Mouse (Mus musculus) mature B cell (primary cell): Measurements from ENCODE around the gene Tdp1.

ENCODE experiments used
- in situ Hi-C: fragments of 300-500 bp; cut with MboI; formaldehyde crosslinking; loops from 2 replicates; pipeline ENCODE4 v1.14.3; 2019

Gene Tdp1

GRCm38 (mm10) chr12:99884269-99885261, at the start of gene Tdp1, which contains the start of gene Efcab11:
Gene Tdp1, plus strand, starts transcription at chr12:99884517.
Gene Efcab11, minus strand, starts transcription at chr12:99884439.
- in situ Hi-C loops: no loop called here

GRCm38 (mm10) chr12:99836404-99837131, 47.7 kb upstream of the Tdp1 start:
- in situ Hi-C loops: no loop called here

GRCm38 (mm10) chr12:99837528-99837927, 46.8 kb upstream of the Tdp1 start:
- in situ Hi-C loops: no loop called here

- in situ Hi-C loops: no loop called here
Observed at GRCm38 (mm10) chr12:99838109-99838508, 46.2 kb upstream of the Tdp1 start.

DNA sequence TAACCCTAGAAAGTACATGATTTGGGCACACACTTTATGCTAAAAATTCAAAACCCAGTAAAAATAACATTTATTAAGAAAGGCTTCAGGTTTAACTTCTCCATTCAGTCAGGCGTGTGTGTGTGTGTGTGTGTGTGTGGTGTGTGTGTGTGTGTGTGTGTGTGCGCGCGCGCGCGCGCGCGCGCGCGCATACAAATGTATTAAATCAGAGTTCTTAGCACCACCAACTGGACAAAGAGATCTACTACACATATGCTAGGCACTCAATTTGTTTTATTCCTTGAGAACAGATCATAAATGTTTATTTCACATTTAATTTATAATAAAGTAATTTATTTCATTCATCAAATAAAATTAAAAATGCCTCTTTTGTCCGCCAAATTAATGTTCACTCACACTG, 45.6 kb upstream of the Tdp1 start:
- in situ Hi-C loops: no loop called here

DNA sequence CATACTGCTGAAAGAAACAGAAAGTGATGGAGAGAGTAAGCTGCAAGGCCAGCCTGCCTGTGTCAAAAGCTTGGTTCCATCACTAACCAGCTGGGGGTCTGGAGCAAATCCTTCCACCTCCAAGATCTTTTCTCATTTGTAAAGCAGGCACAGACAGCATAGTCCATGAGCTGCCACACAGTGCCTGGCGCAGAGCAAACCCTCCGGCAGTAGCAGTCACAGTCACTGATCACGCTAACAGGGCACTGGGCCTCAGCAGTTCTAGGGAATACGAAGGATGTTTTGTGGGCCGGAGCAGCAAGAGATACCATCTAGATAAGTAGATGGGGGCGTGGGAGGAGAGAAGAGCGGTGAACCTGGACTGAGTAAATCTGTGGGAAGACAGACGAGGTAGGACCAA, 39.4 kb upstream of the Tdp1 start:
- in situ Hi-C loops: no loop called here

DNA sequence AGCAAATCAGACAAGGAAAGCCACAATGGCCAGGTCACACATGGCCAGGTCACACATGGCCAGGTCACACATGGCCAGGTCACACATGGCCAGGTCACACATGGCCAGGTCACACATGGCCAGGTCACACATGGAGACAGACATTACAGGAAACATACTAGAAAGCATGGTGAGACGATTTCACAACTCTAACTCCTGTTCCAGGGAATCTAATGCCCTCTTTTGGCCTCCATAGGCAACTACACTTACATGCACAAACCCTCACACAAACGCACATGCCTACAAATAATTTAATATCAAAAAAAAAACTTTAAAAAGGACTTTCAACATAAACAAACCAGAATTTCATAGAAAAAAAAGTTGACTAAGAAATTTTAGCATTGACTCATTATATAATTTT, 34.3 kb upstream of the Tdp1 start:
- in situ Hi-C loops: no loop called here

DNA sequence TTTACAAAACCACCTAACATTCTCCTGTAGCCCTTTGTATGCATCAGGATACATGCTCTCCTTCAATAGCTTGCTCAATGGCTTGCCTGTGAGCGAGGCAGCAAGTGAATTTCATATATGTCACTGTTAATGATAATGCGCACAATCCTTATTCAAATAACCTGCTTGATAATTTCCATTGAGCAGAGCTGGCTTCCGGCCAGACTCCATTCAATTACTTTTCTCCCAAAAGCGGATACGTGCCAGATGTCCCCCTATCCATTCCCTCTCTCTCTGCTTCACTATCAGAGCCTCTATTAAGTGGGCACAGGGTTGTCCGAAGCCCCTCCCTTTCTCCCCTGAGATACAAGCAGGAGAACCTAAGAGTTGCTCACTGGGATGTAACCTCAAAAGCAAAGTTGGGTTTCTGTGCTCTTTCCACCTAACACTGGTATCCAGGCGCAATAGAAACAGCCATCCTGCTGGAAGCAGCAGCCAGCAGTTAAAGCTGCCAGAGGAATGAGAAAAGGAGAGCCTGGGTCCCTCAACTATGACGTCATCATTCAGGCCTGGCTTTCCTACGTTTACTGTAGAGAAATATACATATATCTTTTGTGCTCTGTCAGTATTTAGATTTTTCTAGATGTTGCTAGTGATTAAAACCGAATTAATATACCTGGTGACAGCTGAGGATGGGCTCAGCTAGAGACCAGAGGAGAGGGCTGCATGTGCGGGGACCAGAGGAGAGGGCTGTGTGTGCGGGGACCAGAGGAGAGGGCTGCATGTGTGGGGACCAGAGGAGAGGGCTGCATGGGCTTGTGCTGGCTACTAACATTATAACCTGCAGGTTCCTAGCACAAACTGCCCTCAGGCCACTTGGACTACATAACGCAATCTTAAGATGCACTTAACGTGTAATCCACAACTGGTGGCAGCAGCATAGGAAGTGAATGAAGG, 30.7 kb upstream of the Tdp1 start:
- in situ Hi-C loops: no loop called here

- in situ Hi-C loops: no loop called here
Observed at GRCm38 (mm10) chr12:99856011-99856410, 28.3 kb upstream of the Tdp1 start.

DNA sequence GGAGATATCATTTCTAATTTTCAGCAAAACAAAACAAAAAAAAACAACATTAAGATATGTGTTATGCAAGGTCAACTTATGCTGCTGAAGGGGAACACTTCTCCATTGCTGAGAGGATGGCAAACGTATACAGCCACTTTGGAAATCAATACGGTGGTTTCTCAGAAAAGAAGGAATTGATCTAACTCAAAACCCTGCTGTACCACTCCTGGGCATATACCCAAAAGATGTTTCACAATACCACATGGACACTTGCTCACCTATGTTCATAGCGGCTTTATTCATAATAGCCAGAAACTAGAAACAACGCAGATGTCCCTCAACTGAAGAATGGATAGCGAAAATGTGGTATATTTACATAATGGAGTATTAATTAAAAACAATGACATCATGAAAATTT, 25.7 kb upstream of the Tdp1 start:
- in situ Hi-C loops: no loop called here

- in situ Hi-C loops: no loop called here
Observed at GRCm38 (mm10) chr12:99859391-99860100, 24.8 kb upstream of the Tdp1 start.

DNA sequence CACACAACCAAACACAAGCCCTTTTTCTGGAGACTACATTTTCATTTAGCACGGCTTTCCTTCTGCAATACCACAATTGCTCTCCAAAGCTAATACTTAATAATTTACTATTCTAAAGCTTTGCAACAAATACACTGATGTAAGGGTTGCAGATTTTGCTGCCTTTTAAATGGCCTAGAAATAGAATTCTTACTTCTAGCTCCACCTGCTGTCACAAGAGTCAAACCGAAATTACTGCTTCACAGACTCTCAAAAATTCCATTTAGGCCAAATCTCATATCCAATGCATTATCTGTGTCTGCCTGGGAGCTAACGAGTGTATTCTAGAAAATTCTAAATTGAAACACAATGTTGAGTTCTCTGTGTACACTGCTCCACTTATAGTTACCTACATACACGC, 23.3 kb upstream of the Tdp1 start:
- in situ Hi-C loops: no loop called here

DNA sequence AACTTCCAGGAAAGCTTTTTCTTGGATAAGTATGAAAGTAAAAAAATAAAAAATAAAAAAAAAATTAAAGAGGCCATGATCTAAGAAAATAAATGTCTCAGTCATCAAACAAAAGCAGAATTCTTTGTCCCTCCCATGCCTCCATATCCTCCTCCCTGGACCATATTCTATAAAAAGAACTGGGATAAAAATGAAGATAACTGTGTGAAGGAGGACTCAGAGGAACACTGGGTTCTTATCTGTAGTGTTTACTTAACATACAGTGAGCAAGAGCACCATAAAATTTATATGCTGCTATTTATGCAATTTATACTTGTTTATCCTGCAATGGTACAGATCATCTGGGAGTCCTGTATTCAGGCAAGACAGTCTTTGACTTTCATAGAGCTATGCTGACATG, 19.7 kb upstream of the Tdp1 start:
- in situ Hi-C loops: no loop called here

DNA sequence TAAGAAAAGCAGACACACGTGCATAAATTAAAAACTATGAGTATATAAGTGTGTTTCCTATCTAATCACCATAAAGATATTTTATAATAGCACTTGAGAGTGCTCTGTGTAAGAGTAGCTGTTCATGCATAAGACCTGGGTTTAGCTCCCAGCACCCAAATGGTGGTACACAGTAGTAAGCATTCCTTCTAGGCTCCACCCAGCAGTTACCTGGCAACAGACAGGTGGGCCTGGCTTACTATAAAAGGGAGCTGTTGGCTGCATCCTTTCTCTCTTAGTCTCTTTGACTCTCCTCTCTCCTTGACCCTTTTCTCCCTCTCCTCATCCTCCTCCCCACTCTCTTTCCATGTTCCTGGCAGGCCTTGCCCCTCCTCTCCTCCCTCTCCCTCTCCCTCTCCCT, 15.5 kb upstream of the Tdp1 start:
- in situ Hi-C loops: no loop called here

DNA sequence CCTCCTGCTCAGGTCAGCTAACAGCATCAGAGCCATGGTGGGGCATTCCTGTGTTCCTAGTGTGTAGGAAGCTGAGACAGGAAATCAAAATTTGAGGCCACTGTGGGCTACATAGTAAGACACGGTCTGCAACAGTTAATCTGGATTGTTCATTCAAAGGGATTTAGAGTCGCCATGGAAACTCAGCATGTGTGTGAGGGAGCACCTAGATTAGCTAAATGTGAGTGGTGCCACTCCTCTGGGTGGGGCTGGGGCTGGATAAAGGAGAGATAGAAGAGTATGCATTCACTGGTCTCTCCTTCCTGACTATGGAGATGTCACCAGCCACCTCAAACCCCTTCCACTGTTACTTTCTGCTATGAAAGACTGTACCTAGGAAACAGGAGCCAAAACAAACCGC, 10.9 kb upstream of the Tdp1 start:
- in situ Hi-C loops: no loop called here

DNA sequence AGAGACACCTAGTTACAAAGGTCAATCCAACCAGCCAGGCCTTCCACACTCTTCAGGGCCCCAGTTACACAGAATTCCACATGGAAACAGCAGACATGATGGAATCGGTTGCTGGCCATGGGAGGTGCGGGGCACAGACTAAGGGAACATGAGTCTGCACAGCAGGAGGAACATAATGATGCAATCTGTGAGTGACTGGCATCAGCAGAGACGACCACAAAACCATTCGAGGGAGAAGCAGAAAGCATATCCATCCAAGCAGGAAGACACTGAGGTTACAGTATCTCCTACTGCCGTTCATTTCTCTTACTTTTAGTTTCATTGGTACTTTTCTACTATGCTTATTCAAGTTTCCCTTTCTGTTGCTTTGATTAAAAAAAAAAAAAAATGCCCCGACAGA, 9.7 kb upstream of the Tdp1 start:
- in situ Hi-C loops: no loop called here

DNA sequence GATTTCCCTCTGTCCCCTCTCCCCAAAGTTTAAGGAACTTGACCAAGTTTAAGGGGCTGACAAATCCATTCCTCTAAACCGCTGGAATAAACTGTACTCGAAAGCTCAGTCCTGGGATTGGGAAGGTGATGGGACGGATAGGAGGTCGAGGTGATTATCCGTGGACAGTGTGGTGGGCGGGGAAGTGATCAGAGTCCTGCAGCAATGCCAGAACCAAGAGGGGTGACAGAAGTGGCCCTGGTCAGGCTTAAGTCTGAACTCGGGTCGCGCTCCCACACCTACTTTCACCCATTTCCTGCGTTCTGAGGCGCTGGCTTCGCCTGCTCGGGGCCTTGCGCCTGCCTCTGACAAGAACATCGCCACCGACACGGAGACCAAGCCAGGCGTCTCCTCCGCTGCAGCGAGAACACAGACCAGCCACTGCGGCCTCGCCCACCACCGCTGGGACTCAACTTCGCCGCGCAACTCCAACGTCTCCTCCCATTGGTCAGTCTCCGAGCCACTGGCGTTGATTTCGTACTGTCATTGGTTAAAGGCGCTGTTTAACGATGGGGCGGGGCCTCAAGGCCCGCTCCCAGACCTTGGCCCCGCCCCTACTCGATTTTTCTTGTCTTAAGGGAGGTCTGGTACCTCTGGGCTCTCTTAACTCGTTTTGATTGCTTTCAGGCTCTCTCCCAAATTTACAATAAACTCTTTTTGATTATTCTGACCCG, 1.2 kb upstream of the Tdp1 start:
- in situ Hi-C loops: no loop called here

- in situ Hi-C loops: no loop called here
Observed at GRCm38 (mm10) chr12:99883713-99884105, 608 bp upstream of the Tdp1 start.

DNA sequence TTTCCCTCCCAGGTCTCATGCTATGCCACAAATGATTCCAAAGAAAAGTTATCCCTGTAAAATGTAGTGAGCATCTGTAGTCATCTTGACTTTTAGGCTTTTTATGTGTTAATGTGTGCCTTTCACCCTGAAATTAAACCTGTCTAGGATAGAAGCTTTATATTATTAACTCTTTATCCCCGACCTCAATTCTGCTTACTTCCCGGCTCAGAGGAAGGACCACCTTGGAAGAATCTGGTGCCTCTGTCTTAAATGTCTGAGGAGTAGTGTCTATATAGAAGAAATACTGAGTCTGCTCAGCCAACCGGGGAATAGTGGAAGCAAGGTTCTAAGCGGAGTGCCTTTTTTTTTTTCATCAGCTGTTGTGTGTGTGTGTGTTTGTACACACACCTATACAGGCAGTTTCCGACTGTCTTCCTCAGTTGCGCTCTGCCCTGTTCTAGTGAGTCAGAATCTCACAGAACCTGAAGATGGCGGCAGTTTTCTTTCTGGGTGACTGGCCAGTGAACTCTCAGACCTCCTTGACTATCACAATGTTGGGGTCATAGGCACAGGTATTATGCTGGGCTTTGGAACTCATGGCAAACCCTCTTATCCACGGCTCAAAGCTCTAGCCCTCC, 1.1 kb downstream of the Tdp1 start:
- in situ Hi-C loops: no loop called here

DNA sequence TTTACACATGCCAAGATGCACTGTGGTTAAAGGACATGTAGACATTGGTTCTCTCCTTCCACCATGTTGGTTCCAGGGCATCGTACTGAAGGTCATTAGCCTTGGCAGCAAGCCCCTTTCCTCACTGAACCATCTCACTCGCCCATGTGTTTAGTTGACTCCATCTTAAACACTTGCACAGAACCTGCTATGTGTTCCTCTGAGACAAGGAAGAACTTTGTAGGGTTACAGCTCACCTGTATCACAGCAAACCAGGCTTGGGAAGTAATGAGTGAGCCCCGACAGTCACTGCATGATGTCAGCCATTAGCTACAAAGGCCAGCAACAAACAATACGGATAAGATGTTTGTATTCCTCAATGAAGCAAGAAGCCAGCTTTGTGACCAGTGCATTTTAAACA, 13.5 kb downstream of the Tdp1 start:
- in situ Hi-C loops: no loop called here
